Mouse (Mus musculus): Measurements from ENCODE around the gene B4galnt4.

The B4galnt4 gene

DNA sequence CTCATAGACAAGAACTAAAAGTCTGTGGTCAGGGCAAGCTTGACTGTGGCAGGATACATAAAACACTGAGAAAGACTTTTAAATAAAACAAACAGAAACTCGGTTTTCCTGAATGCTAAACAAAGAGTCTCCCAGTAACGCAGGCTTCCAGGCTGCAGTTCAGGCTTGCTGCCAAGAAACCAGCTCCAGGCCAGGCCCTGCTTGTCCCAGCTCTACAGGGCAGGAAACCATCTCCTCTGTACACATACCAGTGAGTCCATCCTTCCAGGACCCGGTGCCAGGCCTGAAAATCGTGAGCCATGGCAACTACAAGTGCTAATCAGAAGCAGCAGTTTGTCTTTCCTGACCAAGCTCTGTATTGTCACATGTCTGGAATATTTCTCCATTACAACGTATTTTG is 19.2 kb upstream of the B4galnt4 start:
- no peak for DNase-seq (ENCODE audit: low spot score in 2 of 2)

DNA sequence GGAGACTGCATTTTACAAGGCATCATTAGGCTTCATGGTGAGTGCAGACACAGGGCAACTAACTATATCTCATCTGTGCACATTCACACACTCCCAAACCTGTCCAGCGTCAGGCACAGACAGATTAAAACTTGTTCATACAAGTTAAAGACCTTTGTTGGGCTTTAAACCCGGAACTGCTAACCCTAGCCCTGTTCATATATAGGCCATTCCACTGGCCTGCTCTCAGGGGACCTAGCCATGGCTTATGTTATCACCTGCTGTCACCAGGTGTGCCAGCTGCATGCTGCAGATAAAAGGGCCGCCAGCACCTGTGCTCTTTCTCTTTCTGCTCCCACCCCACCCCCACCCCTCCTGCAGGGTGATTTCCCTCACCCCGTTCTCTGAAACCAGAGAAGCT is 18.4 kb upstream of the B4galnt4 start:
- DNase-seq (ENCODE audit: low spot score in 2 of 2), result no peak

DNA sequence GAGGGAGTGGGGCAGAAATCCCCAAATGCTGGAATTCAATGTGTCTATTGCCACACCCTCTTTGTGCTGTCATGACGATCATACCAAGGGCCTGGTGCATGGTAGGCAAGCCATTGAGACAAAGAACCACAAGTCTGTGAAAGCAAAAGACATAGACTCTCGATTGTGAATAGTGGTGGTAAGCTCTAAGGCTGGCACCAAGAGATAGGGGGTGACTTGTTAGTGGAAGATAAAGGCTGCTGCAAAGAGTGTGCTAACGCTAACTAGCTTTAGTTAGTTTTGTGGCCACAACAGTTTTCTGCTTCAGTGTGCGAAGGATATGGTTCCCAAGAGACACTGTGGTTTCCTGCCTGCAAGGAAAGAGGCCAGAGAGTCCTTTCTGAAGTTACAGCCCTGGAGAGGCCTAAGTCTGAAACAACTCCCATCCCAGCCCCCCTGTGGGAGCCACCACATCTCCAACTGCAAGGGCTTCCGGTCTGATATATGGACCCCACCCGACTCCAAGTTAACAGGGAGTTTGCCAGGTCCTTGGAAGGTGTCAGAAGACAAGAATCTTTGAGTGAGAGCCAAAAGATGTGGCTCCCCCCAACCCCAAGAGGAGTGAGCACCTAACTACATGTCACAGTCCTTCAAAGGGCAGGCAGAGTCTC is 13.8 kb upstream of the B4galnt4 start:
- DNase-seq (ENCODE audit: low spot score in 2 of 2), result no peak

DNA sequence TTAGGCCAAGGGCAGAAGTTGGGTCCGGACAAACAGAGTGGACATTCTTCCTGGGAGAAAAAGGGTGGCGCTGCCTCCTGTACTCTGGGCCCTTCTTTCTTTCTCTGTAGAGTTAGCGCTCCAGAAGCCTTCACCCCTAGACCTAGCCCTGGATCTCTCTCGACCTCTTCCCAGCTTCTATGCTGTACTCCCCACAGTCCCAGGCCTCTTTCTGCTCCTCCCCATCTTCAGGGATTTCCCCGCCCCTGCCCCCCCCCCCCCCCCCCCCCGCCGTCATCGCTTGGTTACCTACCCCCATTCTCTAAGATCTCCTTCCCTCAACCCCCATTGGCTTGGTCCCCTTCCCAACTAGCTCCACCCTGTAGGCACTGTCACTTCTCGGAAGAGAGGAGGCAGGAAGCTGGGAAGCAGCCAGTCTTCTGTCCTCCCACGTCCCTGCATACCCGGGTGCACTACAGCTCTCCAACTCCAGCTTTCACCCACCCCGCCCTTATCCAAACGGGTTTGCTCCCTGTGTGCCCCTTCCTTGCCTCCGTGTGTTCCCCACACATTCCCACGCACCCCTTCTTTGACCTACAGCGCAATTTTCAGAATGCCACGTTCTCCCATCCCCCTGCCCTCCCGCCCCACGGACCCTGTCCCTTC is 13.2 kb upstream of the B4galnt4 start:
- peak in 1 of 2 experiments; percentile 73 for DNase-seq (ENCODE audit: low spot score in 2 of 2)

DNA sequence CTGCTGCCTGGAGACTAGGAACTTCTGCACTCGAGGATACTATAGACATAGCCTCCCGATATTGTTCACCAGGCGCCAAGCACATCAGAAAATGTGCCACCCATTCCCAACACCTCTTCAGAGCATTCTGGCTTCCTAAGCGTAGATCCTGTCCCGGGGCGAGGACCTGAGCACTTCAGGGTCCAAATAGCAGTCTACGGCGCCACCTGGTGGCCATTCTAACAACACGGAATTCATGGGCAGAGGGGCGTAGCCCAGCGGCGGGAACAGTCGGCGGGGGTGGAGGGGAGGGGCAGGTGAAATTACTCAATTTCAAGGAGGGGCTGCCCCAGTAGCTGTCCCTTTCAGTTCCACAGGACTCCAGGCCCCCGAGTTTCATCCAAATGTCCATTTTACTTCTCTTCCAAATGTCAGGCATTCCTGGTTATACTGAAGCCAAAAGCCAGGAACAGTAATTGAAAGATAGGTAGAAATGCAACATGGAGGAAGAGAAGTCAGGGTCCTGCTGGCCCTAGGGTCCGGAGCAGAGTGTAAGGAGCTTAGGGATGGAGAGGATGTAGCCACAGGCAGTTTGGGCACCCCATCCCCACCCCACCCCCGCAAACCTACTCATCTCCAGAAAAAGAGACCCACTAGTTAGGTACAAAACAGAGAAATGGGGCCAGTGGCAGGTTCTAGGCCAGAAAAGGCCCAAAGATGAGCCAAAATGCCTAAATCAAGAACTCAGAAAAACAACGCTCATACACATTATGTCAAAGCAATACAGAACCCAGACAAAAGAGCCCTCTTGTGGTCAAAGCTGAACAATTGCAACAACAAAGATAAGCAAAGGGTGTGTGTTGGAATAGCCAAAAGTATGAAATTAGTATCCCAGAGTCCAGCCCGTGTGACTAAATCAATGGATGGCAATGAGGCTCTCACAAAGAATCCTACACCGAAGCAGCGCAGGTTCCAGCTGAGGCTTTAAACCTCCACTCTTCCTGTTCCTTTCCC is 12.4 kb upstream of the B4galnt4 start:
- DNase-seq (ENCODE audit: low spot score in 2 of 2), result peak in 1 of 2 experiments; percentile 90

DNA sequence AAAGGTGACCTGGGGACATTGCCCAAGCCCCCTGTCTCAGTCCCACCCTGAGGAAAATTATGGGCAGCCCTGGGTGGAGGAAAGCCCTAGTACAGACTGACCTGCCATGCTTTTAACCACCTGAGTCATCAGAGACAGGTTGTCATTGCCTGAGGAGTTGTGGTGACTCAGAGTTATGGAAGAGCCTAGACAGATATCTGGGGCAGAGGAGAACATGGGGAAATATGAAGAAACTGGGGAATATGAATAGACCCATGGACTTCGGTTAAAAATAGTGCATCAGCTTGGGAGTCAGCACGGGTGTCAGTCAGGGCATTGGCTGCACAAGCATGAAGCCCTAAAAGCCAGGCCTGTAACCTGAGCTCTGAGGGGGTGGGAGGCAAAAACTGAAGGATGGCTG is 11.6 kb upstream of the B4galnt4 start:
- no peak for DNase-seq (ENCODE audit: low spot score in 2 of 2)

DNA sequence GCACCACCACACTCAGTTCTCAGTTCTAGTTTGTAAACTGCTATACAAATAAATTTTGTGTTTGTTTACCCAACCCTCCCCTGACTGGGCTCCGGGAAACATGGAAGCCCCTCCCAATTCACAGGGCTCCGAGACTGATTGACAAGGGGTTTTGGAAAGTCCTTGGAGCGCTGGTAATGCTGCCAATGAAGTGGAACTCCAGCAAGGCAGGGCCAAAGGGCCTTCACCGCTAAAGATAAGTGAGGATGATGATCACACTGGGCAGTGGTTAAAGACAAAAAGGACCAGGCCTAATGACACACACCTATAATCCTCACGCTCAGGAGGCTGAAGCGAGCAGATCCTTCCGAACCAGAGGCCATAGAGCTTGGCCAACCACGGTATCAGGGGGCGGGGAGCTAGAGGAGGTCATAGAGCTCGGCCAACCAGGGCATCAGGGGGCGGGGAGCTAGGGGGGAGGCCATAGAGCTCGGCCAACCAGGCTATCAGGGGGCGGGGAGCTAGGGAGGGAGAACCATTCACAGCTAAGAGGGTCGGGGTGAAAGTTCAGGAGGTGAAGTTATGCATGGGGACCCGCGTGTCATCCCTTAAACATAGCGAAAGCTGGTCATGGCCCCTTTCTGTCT is 9.7 kb upstream of the B4galnt4 start:
- no peak for DNase-seq (ENCODE audit: low spot score in 2 of 2)

DNA sequence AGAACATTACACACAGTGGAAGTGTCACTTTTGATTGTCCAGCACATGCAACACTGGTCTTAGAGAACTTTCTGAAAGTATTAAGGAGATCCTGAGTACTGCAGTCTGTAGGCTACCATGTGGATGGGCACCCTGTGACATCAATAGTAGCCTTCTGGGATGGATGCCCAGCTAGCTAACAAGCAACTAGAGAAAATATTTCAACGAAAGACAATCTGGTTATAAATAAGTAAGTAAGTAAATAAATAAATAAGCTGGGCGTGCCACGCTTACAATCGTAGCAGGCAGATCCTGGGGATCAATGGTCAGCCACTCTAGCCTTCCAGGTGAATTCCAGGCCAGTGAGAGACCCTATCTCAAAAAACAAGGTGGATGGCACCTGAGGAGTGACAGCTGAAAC is 8.9 kb upstream of the B4galnt4 start:
- no peak for DNase-seq (ENCODE audit: low spot score in 2 of 2)

DNA sequence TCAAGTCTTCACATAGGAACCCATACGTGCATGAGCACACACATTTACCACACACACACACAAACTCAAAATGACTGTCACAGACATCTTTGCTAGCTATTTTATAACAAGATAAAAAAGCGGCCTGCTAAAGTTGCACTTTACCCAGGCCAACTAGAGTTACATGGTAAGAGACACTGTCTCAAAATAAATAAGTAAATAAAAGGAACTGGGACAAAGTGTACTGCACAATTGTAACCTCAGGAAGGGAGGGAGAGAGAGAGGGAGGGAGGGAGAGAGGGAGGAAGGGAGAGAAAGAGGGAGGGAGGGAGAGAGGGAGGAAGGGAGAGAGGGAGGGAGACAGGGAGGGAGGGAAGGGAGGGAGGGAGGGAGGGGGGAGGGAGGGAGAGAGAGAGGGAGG is 8.5 kb upstream of the B4galnt4 start:
- DNase-seq (ENCODE audit: low spot score in 2 of 2), result no peak

DNA sequence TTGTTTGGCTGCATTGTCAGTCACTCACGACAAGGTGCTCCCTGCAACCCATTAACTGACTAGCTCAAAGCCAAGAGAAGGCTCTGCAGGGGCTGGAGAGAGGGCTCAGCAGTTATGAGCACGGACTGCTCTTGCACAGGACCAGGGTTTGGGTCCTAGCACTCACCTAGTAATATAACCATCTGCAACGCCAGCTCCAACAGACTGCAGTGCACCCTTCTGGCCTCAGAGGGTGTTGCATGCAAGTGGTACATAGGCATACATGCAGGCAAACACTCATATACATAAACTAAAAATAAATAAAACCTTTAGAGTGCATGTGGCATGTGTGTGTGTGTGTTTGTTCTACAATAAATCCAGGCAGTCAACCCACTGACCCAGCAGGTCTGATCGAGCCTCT is 5.1 kb upstream of the B4galnt4 start:
- no peak for DNase-seq (ENCODE audit: low spot score in 2 of 2)

DNA sequence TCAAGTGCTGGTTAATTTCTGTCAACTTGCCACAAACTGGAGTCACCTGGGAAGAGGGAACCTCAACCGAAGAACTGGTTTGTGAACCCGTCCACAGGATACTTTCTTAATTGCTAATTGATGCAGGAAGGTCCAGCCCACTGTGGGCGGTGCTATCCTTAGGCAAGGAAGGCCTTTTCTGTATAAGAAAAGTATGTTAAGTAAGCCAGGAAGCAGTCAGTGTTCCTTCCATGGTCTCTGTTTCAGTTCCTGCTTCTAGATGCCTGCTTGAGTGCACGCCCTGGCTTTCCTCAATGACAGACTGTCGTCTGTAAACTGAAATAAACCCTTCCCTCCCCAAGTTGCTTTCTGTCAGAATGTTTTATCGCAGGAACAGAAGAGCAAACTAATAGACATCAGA is 3.9 kb upstream of the B4galnt4 start:
- no peak for DNase-seq (ENCODE audit: low spot score in 2 of 2)

DNA sequence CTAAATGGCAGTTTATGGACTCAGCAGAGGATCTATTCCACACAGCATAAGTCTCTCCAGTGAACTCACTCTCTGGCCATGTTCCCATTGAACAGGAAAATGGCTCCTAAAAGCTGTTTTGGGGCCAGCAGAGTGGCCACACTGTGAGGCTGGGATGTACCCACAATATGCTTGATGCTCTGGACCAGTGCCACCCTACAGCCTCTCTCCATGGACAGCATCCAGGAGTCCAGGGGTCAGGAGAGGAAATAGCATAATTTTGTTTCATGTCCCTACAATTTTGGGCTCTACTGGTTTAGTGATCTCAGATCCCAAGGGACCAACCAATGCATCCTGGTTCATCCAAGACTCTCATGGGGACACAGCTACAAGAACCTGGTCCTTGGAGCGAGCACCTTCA is 3.4 kb upstream of the B4galnt4 start:
- no peak for DNase-seq (ENCODE audit: low spot score in 2 of 2)

DNA sequence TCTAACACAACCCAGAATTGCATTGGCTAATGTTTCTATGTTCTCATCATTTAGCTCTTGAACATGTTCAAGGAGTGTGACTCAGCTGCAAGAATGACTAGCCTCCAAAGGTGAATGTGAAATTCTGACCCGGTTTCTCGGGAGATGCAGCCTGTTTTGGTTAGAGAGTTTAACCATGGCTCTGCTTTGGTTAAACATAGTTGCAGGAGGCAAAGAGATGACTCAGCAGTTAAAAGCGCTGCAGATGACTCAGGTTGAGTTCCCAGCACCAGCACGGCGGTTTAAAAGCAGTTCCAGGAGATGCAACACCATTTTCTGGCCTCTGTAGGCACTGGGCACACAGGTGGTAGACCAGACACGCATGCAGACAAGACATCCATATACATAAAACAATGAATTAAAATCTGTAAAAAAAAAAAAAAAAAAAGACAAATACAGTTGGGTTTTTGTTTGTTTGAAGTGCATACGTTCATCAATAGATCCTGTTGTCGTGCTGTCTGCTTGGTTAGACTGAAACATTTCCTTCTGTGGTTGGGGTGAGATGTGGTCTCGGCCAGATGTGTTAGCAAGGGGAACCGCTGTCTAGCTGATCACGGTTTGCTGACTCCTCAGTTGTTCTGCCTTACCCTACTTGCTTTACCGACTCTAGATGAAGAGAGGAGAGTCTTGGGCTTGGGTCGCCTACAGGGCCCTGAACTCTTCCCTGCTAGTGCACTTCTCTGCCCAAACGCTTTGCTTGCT is 2.1 kb upstream of the B4galnt4 start:
- DNase-seq (ENCODE audit: low spot score in 2 of 2), result no peak

DNA sequence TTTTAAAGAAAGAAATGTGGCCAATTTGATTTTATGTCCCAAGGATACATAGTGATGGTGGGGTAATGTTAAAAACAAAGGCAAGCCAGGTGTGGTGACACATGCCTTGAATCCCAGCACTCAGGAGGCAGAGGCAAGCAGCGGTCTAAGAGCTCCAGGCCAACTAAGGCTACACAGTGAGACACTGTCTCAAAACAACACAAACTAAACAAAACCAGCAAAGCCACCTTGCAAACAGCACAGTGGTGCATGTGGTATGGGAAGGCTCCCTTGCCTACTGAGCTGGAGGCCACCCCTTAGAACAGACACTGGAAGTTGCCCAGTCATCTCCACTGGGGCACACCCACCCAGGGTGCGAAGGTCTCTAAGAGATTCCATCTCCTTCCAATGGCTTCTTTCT is 975 bp upstream of the B4galnt4 start:
- no peak for DNase-seq (ENCODE audit: low spot score in 2 of 2)

DNA sequence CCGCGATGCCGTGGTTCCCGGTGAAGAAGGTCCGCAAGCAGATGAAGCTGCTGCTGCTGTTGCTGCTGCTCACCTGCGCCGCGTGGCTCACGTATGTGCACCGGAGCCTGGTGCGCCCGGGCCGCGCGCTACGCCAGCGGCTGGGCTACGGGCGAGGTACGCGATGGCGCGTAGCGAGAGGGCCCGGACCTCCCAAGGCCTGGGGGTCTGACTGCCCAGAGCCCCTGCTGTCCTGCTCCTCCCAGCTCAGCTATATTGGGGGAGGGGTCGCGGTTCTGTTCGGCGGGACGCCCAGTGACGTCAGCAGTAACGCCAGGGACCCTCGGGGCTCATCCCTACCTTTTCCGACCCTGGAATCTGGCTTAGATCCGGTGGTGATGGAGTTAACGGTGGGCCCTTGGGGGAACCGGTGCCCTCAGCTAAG is 377 bp downstream of the B4galnt4 start:
- DNase-seq (ENCODE audit: low spot score in 2 of 2), result no peak

DNA sequence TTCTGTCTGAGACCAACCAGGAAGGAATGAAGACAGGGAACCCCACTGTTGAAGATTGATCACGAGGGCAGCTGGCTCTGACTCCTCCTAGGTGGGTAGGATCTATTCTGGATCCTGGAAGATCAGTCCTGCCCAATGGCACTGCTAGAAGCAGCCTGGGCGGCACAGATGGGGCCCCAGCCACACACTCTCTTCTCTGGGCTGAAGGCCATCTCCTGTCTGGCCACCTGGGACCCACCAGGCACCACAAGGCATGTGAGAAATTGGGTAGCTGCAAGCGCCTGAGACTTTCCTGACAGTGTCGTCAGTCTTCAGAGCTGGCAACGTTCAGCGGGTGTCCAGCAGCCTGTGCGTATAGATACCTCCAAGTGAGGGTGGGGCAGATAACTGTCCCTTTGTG is 1.6 kb downstream of the B4galnt4 start:
- peak in 1 of 2 experiments; percentile 37 for DNase-seq (ENCODE audit: low spot score in 2 of 2)

DNA sequence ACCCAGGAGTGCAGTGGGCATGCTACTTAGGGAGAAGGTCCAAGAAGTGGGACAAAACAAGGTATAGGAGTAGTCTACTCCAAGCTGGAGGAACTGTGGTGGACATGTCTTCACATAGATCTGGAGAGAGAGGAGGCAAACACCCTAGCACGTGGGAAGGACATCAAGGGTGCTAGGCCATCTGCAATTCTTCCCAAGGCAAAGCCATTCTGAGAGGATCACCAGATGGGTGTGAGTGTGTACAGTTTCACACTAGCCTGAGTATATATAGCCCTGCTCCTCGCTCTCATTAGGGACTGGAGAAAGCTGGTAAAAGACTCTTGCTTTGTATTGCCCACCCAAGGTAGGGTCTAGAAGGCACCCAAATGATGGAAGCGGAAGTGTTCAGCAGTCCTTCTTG is 2.4 kb downstream of the B4galnt4 start:
- no peak for DNase-seq (ENCODE audit: low spot score in 2 of 2)

DNA sequence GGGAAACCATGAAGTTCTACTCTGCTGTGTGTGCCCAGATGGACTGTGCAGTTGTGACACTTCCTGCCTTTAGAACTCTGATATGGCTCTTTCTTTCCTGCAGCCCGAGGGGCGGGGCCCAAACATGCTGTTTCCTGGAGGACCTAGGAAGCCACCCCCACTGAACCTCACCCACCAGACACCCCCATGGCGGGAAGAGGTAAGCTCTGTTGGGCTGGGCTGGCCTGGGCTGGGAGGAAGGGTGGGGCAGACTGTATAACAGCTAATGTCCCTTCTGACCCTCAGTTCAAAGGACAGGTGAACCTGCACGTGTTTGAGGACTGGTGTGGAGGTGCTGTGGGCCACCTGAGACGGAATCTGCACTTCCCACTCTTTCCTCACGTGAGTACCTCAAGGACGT is 3.3 kb downstream of the B4galnt4 start:
- DNase-seq (ENCODE audit: low spot score in 2 of 2), result no peak

DNA sequence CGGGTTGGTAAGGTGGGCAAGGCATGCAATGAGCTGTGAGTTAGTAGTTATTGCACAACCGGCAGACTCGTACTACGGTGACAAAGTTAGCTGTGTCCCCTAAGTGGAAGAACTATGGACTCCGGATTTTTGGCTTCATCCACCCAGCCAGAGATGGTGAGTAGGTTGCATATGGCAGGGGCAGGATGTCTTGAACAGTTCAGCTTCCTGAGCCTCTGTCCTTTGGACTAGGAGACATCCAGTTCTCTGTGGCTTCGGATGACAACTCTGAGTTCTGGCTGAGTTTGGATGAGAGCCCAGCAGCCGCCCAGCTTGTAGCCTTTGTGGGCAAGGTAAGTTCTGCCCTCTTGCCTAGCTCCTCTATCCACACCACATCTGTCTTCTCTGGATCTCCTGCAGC is 3.7 kb downstream of the B4galnt4 start:
- DNase-seq (ENCODE audit: low spot score in 2 of 2), result no peak

DNA sequence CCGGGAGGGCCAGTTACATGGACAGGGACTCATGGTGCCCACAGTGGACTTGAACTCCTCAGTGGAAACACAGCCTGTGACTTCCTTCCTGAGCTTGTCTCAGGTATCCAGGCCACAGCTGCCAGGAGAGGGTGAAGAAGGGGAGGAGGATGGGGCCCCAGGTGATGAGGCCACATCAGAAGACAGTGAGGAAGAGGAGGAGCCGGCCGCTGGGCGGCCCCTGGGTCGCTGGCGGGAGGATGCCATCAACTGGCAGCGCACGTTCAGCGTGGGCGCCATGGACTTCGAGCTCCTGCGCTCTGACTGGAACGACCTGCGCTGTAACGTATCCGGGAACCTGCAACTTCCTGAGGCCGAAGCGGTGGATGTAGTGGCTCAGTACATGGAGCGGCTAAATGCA is 7.4 kb downstream of the B4galnt4 start:
- no peak for DNase-seq (ENCODE audit: low spot score in 2 of 2)

DNA sequence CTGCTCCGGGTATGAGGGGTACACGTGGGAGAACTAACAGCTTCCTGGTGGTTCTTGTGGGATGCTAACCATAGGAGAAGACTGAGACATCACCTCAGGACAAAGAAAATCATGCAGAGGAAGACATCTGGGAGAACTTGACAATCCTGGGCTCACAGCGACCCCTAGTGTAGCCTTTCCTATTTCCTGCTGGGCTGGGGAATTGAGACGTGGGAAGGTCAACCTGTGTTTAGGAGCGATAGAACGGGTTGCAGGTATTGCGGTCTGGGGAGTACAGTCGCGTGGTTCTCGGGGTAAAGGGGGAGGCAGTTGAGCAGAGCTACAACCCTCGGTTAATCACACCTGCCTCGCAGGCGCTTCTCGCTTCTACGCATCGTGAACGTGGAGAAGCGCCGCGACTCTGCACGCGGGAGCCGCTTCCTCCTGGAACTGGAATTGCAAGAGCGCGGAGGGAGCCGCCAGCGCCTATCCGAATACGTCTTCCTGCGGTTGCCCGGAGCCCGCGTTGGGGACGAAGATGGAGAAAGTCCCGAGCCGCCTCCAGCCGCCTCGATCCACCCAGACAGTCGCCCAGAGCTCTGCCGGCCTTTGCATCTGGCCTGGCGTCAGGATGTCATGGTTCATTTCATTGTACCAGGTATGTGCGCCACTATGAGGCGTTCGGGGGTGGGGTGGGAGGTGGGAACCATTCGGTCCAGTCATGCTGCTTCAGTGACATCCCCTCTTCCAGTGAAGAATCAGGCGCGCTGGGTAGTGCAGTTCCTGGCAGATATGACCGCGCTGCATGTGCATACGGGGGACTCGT is 9.4 kb downstream of the B4galnt4 start:
- DNase-seq (ENCODE audit: low spot score in 2 of 2), result peak in 1 of 2 experiments; percentile 87

Data from left cerebral cortex, adult 9 months (tissue).